Mouse (Mus musculus): ENCODE results near the gene Sgf29.

DNA sequence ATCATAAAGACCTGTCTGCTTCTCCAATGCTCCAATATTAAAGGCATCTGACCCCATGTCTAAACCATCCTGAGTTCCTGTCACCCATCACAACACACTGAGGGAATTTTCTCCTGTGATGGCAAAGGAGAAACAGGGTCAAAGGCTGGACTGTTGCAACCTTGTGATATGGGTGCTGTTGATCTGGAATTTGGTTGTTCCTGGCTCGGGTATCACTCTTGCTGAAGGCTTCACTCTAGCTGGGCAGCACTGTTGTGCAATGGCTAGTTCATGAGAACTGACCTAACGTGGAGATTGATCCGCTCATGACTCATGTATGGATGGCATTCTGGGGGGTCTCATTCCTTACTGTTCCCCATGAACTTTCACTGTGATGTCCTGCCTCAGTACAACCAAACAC, 39.9 kb downstream of the Sgf29 start:
- no peak for TF ChIP-seq CTCF (IDR thresholded peaks at IDR 0.05; ENCODE audit: extremely low read depth, insufficient read length, insufficient replicate concordance, low read depth, low read length)
- no peak for TF ChIP-seq POLR2A (IDR thresholded peaks at IDR 0.05; ENCODE audit: low read depth, low read length)

All from small intestine, adult 2 months (tissue).